Mouse (Mus musculus) left cerebral cortex, postnatal 4 days (tissue): ENCODE measurements around the gene Krt81. TPM values are rescaled to one million over a fixed set of nuclear protein-coding genes. Genes with fewer than 3 reads are reported as not detected.

Source experiments
- DNase-seq: peaks from one replicate; pipeline ENCODE4 v3.0.0-alpha.2; 2022
- intact Hi-C: fragments of 180-260 bp; cut with DNase I; formaldehyde crosslinking; loops from one replicate; pipeline ENCODE4 v1.15.1; 2025
- total RNA-seq, 2 experiments: library from RNA; stranded (reverse); gene quantifications; 2 replicates each; pipeline ENCODE4 v1.2.3; 2021

Gene Krt81
- total RNA-seq, 2 experiments from 2014 or later, result not detected

GRCm38 (mm10) chr15:101455292-101455691 lies 8.3 kb downstream of the Krt81 start:
- intact Hi-C loops, result no loop called here
- DNase-seq, result no peak

GRCm38 (mm10) chr15:101454774-101455173 lies 8.8 kb downstream of the Krt81 start:
- intact Hi-C loops, result no loop called here
- DNase-seq, result no peak

DNA sequence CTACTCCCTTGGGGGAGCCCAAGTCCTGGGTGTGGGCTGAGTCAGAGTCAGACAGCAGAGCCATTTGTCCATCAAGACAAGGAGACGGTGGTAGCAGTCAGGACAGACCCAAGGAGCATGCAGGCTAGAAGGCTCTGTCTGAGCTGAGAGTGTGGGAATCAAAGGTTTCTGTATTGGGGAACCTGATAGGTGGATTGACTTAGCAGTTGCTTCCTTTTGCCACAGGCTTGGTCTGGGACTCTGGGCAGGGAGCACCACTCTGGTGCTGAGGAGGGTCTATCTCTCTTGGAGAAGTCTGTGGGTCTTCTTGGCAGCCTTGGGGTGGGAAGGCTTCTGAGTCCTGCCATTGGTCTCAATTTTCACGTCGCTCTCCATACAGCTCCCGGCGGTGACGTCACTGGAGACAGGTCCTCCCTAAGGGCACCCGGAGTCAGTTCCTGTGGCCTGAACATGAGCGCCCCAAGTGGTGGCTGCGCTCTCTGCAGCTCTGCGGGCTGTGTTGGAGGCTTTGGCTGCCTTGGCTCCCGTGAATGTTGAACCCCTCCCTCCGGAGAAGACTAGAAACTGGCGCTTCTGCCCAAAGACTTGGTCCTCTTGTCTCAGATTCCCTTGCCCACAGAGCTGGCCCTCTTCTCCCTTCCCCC lies 10.3 kb downstream of the Krt81 start:
- intact Hi-C loops, result no loop called here
- DNase-seq, result peak; percentile 86

- DNase-seq, result no peak
- intact Hi-C loops, result no loop called here
Observed at GRCm38 (mm10) chr15:101447444-101447843, 16.1 kb downstream of the Krt81 start, which contains the start of gene Krt88. Gene Krt88, plus strand, starts transcription at chr15:101447744.

GRCm38 (mm10) chr15:101446572-101446971 lies 17.0 kb downstream of the Krt81 start:
- intact Hi-C loops, result no loop called here
- DNase-seq, result peak; percentile 16

DNA sequence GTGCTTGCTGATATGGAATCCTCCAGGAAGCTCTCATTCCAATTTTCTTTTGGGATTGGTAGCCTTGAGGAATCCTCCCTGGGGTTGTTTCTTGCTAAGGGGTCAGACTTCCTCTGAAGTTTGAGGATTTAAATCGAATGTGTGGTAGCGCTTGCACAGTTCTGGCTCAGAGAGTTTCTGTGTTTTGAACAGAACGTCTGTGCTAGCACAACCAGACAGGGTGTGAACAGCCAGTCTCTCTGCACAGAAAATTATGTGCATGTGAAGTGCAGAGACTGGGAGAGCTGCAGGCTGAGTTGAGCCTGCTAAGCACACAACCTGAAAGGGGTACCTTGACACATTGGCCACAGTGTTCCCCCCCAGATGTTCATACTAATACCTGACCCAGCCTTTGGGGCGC lies 22.7 kb downstream of the Krt81 start:
- DNase-seq, result no peak
- intact Hi-C loops, result no loop called here

GRCm38 (mm10) chr15:101438555-101438954 lies 25.0 kb downstream of the Krt81 start, which contains the start of gene Krt87:
Gene Krt87, minus strand, starts transcription at chr15:101438804.
- no peak for DNase-seq
- intact Hi-C loops, result no loop called here

- no peak for DNase-seq
- intact Hi-C loops, result no loop called here
Observed at GRCm38 (mm10) chr15:101436611-101437010, 26.9 kb downstream of the Krt81 start.

GRCm38 (mm10) chr15:101424914-101425313 lies 38.6 kb downstream of the Krt81 start:
- intact Hi-C loops, result loop anchor here (10.0 kb wide), 1 partner anchor 90 kb away; the partner anchor contains the start of gene Gm49425

DNA sequence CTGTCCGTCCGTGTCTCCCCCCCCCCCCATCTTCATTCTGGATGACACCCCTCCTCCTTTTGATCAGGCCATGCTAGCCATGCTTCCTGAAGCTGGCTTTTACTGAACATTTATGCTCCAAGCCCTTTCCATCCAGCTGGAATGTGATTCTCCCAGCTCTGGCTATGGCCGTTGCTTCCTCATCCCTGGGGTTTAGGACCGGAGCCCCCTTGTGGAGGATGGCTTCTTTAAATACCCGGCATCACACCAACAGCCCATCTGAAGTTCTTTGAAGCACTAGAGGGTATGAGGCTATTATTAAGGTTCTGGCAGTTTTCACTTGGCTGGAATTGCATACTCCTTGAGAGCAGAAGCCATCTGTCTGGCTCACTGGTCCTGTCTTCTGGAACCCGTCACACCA lies 42.6 kb downstream of the Krt81 start:
- peak; percentile 35 for DNase-seq

More at GRCm38 (mm10) chr15:101424914-101425313, 38.6 kb downstream of the Krt81 start:
- no peak for DNase-seq

GRCm38 (mm10) chr15:101418950-101419349 lies 44.6 kb downstream of the Krt81 start:
- intact Hi-C loops, result no loop called here
- DNase-seq, result no peak

More for the DNA sequence above, 42.6 kb downstream of the Krt81 start:
- intact Hi-C loops, result loop anchor here (10.0 kb wide), 1 partner anchor 94 kb away; the partner anchor contains the start of gene Gm49425

GRCm38 (mm10) chr15:101414807-101415565 lies 48.6 kb downstream of the Krt81 start:
- DNase-seq, result no peak
- intact Hi-C loops, result no loop called here

GRCm38 (mm10) chr15:101413916-101414635 lies 49.5 kb downstream of the Krt81 start:
- intact Hi-C loops, result no loop called here
- DNase-seq, result no peak

GRCm38 (mm10) chr15:101412188-101412587 lies 51.4 kb downstream of the Krt81 start:
- DNase-seq, result no peak

GRCm38 (mm10) chr15:101410775-101411174 lies 52.8 kb downstream of the Krt81 start, which contains the start of gene Krt7:
Gene Krt7, plus strand, starts transcription at chr15:101411043.
- intact Hi-C loops, result no loop called here
- no peak for DNase-seq

More at GRCm38 (mm10) chr15:101412188-101412587, 51.4 kb downstream of the Krt81 start:
- intact Hi-C loops, result no loop called here

Other genes with a start within 250 kb of the Krt81 start
- 10 to 100 TPM; 12.3 to 13.5 TPM for gene Grasp, start 239.6 kb downstream of the Krt81 start, total RNA-seq
- gene Nr4a1, start 209.5 kb downstream of the Krt81 start, total RNA-seq, result 10 to 100 TPM; 20.1 to 22.6 TPM
- 10 to 100 TPM; 36.5 to 37.1 TPM for gene Atg101, start 179.5 kb downstream of the Krt81 start, total RNA-seq
- under 1 TPM in 1 of 2 experiments, not detected in 1; 0.56 TPM for gene 6030408B16Rik, start 170.5 kb downstream of the Krt81 start, total RNA-seq
- gene Krt80, start 93.6 kb downstream of the Krt81 start, total RNA-seq, result under 1 TPM; 0.46 to 0.60 TPM
- under 1 TPM in 1 of 2 experiments, not detected in 1; 0.16 TPM for gene Krt7, start 52.7 kb downstream of the Krt81 start, total RNA-seq
- gene Krt87, start 24.9 kb downstream of the Krt81 start, total RNA-seq, result under 1 TPM; 0.24 to 0.38 TPM
- not detected for gene Krt88, start 16.0 kb downstream of the Krt81 start, total RNA-seq
- not detected for gene Krt86, start 9.7 kb upstream of the Krt81 start, total RNA-seq
- not detected for gene Krt83, start 27.8 kb upstream of the Krt81 start, total RNA-seq
- gene Gm49425, start 53.5 kb upstream of the Krt81 start, total RNA-seq, result not detected
- not detected for gene Krt84, start 69.1 kb upstream of the Krt81 start, total RNA-seq
- gene Krt82, start 86.9 kb upstream of the Krt81 start, total RNA-seq, result not detected
- gene Krt90, start 99.2 kb upstream of the Krt81 start, total RNA-seq, result not detected
- gene Krt75, start 110.2 kb upstream of the Krt81 start, total RNA-seq, result not detected
- gene Gm5414, start 164.4 kb upstream of the Krt81 start, total RNA-seq, result not detected
- gene Gm5478, start 183.6 kb upstream of the Krt81 start, total RNA-seq, result not detected
- gene Krt6b, start 216.5 kb upstream of the Krt81 start, total RNA-seq, result not detected
- gene Krt6a, start 230.6 kb upstream of the Krt81 start, total RNA-seq, result not detected
- not detected for gene Krt5, start 249.1 kb upstream of the Krt81 start, total RNA-seq